Mouse (Mus musculus) cortical plate, adult 2 months (tissue): ENCODE measurements around the gene Nphp1. TPM values are rescaled to one million over a fixed set of nuclear protein-coding genes. Genes with fewer than 3 reads are reported as not detected.

Experiments
- H3K27ac ChIP-seq: fragments of 200-500 bp; 2 replicates; pipeline ENCODE4 v1.5.1; 2012; ENCODE audit warnings: low read length, control low read depth, inconsistent platforms; ENCODE audit not compliant: insufficient read depth
- H3K4me1 ChIP-seq: fragments of 200-500 bp; 2 replicates; pipeline ENCODE4 v1.6.1; 2011; ENCODE audit warnings: low read length; ENCODE audit not compliant: control insufficient read depth, insufficient read depth
- H3K4me3 ChIP-seq: fragments of 200-500 bp; 2 replicates; pipeline ENCODE4 v1.5.1; 2011; ENCODE audit warnings: mild to moderate bottlenecking, low read length, control low read depth; ENCODE audit not compliant: insufficient read depth
- CTCF ChIP-seq: fragments of 200-500 bp; IDR thresholded peaks from 2 replicates; pipeline ENCODE4 v1.5.1; 2011; ENCODE audit warnings: mild to moderate bottlenecking, control low read depth, low read length; ENCODE audit not compliant: insufficient read depth; ENCODE audit errors: extremely low read depth
- POLR2A ChIP-seq: fragments of 200-500 bp; IDR thresholded peaks from 2 replicates; pipeline ENCODE4 v1.6.1; 2011; ENCODE audit warnings: mild to moderate bottlenecking, low read length, control low read depth; ENCODE audit not compliant: insufficient read depth; ENCODE audit errors: extremely low read depth
- polyA plus RNA-seq: library from polyadenylated mRNA; depleted of rRNA; stranded (reverse); fragments of >200 nt; gene quantifications from 2 replicates; pipeline ENCODE4 v1.2.3, GENCODE M21; 2012

Nphp1 gene
- polyA plus RNA-seq, 1 experiment = 19.7 TPM

GRCm38 (mm10) chr2:127749376-127749775, 39.3 kb downstream of the Nphp1 start:
- Histone ChIP-seq H3K4me1 (no peaks in the 10 kb centered on the region), H3K27ac (no peak overlapping the region), H3K4me3 (no peak overlapping the region)
- TF ChIP-seq POLR2A (no peak), CTCF (no peak)

- H3K4me3 ChIP-seq = no peak overlapping the region
These were observed 40.4 kb downstream of the Nphp1 start for GRCm38 (mm10) chr2:127748316-127748715.

GRCm38 (mm10) chr2:127742637-127743036, 46.1 kb downstream of the Nphp1 start:
- Histone ChIP-seq H3K4me1 (no peaks in the 10 kb centered on the region), H3K27ac (no peak overlapping the region), H3K4me3 (no peak overlapping the region)
- TF ChIP-seq CTCF (no peak), POLR2A (no peak)

More at GRCm38 (mm10) chr2:127748316-127748715, 40.4 kb downstream of the Nphp1 start:
- H3K4me1 ChIP-seq = no peaks in the 10 kb centered on the region
- no peak for TF ChIP-seq CTCF
- no peak for TF ChIP-seq POLR2A
- H3K27ac ChIP-seq = no peak overlapping the region

- TF ChIP-seq CTCF = no peak
- no peak for TF ChIP-seq POLR2A
- Histone ChIP-seq H3K27ac (no peak overlapping the region), H3K4me1 (no peaks in the 10 kb centered on the region), H3K4me3 (no peak overlapping the region)
These were observed 47.8 kb downstream of the Nphp1 start for GRCm38 (mm10) chr2:127740756-127741519.

- no peak overlapping the region for H3K4me3 ChIP-seq
- H3K4me1 ChIP-seq = no peaks in the 10 kb centered on the region
- no peak for TF ChIP-seq CTCF
- no peak for TF ChIP-seq POLR2A
- no peak overlapping the region for H3K27ac ChIP-seq
These were observed 50.8 kb downstream of the Nphp1 start for GRCm38 (mm10) chr2:127737885-127738284.

GRCm38 (mm10) chr2:127736631-127737209, 52.0 kb downstream of the Nphp1 start:
- TF ChIP-seq CTCF (no peak), POLR2A (no peak)
- Histone ChIP-seq H3K27ac (no peak overlapping the region), H3K4me1 (no peaks in the 10 kb centered on the region), H3K4me3 (no peak overlapping the region)

- no peak overlapping the region for H3K4me3 ChIP-seq
- no peak overlapping the region for H3K27ac ChIP-seq
- no peaks in the 10 kb centered on the region for H3K4me1 ChIP-seq
- no peak for TF ChIP-seq POLR2A
- no peak for TF ChIP-seq CTCF
These were observed 53.1 kb downstream of the Nphp1 start for GRCm38 (mm10) chr2:127735512-127736145.

- TF ChIP-seq POLR2A = no peak
- no peak for TF ChIP-seq CTCF
- Histone ChIP-seq H3K4me1 (no peaks in the 10 kb centered on the region), H3K27ac (no peak overlapping the region), H3K4me3 (no peak overlapping the region)
These were observed 53.8 kb downstream of the Nphp1 start for GRCm38 (mm10) chr2:127734889-127735288.

- Histone ChIP-seq H3K27ac (no peak overlapping the region), H3K4me3 (no peak overlapping the region), H3K4me1 (no peaks in the 10 kb centered on the region)
- TF ChIP-seq POLR2A = no peak
- TF ChIP-seq CTCF = no peak
These were observed 58.2 kb downstream of the Nphp1 start for GRCm38 (mm10) chr2:127730301-127730997.
